Mouse (Mus musculus) brown adipose tissue, adult 24 weeks (tissue): ENCODE data around the gene Nmur1. TPM values are rescaled to one million over a fixed set of nuclear protein-coding genes. Genes with fewer than 3 reads are reported as not detected.
"Not testable (repeated sequence)": the region's sequence is repeated elsewhere in the genome, so short reads cannot be mapped to it uniquely, and the experiment has no call there.

Source experiments
- H3K27ac ChIP-seq: fragments of 200-500 bp; replicated peaks from 2 replicates; pipeline ENCODE4 v1.5.1; 2012; ENCODE audit warnings: low read depth, mild to moderate bottlenecking, low read length
- H3K4me1 ChIP-seq: fragments of 200-500 bp; 2 replicates; pipeline ENCODE4 v1.6.1; 2012; ENCODE audit warnings: low read length, mixed read lengths; ENCODE audit not compliant: control insufficient read depth, insufficient read depth, insufficient read length
- H3K4me3 ChIP-seq: fragments of 200-500 bp; 2 replicates; pipeline ENCODE4 v1.5.1; 2012; ENCODE audit warnings: low read depth, mild to moderate bottlenecking, low read length, moderate library complexity; ENCODE audit not compliant: insufficient read depth
- polyA plus RNA-seq: library from polyadenylated mRNA; stranded (reverse); fragments of >200 nt; gene quantifications from 2 replicates; pipeline ENCODE4 v1.2.4, GENCODE M21; 2012; ENCODE audit not compliant: missing spikeins, insufficient read depth, insufficient read length

Nmur1 gene
- not detected in 2 replicates for polyA plus RNA-seq

- Histone ChIP-seq H3K4me1 (peaks cover under 1% of the 10 kb centered on the region; the same call in 1 of the 2 replicates), H3K4me3 (no peak within 1 kb of the TSS), H3K27ac (no peak within 1 kb of the TSS)
Measured at GRCm38 (mm10) chr1:86426128-86426527, at the start of gene Nmur1, which contains the start of gene Tex44. TSS of gene Nmur1 (minus strand) at chr1:86426228. TSS of gene Tex44 (plus strand) at chr1:86426329.

DNA sequence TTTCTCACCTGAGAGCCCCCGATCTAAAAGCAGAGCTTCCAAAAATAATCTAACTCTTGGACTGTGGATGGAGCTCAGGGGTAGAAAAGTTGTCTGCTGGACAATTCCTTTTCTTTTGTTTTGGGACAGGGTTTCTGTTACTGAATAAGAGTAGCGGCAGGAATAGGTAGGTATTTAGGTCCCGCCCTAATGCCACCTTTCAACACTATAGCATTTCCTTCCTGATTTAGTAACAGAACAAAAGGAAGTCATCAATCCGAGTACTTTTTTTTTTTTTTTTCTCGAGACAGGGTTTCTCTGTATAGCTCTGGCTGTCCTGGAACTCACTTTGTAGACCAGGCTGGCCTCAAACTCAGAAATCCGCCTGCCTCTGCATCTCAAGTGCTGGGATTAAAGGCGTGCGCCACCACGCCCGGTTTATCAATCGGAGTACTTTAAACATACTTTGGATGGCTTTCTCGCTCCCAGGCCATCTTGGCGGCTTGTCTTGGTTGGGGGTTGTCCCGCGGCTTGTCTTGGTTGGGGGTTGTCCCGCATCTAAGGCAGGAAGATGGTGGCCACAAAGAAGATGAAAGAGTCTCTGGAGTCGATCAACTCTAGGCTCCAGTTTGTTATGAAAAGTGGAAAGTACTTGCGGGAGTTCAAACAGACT lies 47.2 kb upstream of the Nmur1 start:
- peak overlapping the region; percentile 100 for H3K27ac ChIP-seq
- no peak overlapping the region for H3K4me3 ChIP-seq
- H3K4me1 ChIP-seq: peaks cover 11% of the 10 kb centered on the region

GRCm38 (mm10) chr1:86472197-86472952 lies 46.3 kb upstream of the Nmur1 start:
- peaks cover 11% of the 10 kb centered on the region for H3K4me1 ChIP-seq
- H3K27ac ChIP-seq: peak overlapping the region; percentile 100
- peak overlapping the region; percentile 47 for H3K4me3 ChIP-seq

DNA sequence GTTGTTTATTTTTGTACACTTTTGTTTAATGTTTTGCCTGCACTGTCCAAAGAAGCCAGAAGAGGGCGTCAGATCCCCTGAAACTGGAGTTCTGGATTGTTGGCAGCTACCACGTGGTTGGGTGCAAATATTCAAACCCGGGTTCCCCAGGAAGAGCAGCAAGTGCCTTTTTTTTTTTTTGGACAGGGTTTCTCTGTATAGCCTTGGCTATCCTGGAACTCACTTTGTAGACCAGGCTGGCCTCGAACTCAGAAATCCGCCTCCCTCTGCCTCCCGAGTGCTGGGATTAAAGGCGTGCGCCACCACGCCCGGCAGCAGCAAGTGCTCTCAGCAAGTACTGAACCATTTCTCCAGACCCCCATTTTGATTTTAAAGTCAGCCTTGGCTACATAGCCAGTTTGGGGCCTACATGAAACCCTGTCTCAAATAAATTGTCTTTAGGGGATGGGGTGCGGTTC lies 45.5 kb upstream of the Nmur1 start:
- H3K4me1 ChIP-seq: peaks cover 11% of the 10 kb centered on the region
- peak overlapping the region; percentile 90 for H3K27ac ChIP-seq
- H3K4me3 ChIP-seq: not testable (repeated sequence)

DNA sequence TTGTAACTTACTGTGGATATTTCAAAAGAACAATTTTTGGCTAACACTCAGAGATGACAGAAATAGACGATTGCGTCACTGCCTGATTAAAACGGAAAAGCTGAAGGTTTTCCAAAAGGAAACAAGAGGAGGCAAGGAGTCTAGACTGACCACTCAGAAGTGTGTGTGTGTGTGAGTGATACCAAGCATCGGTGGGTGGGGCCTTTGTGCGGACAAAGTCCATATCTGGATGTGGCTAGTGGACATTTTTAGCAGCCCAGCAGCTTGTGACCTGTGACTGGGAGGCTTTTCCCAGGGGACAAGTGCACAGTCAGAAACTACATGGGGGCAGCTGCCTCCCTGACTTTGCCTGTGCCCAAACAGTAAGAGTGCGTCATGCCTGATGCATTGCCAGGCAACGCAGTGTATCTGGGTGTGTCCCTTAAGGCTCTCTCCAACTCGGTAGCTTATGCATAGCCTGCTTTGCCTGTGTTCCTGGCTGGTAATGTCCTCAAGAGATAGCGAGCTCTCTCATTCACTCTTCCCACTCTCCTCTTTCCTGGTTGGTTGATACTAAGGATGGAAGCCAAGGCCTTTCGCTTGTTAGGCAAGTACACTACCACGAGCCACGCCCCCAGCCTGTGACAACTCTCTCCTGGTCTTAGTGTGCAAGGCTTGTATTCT lies 44.6 kb upstream of the Nmur1 start:
- peak overlapping the region; percentile 7 for H3K4me3 ChIP-seq
- H3K27ac ChIP-seq: peak overlapping the region; percentile 90

GRCm38 (mm10) chr1:86469876-86470275 lies 43.8 kb upstream of the Nmur1 start:
- H3K27ac ChIP-seq: peak overlapping the region; percentile 97
- no peak overlapping the region for H3K4me3 ChIP-seq
- peaks cover 15% of the 10 kb centered on the region for H3K4me1 ChIP-seq

More for the DNA sequence above, 44.6 kb upstream of the Nmur1 start:
- H3K4me1 ChIP-seq: peaks cover 11% of the 10 kb centered on the region

DNA sequence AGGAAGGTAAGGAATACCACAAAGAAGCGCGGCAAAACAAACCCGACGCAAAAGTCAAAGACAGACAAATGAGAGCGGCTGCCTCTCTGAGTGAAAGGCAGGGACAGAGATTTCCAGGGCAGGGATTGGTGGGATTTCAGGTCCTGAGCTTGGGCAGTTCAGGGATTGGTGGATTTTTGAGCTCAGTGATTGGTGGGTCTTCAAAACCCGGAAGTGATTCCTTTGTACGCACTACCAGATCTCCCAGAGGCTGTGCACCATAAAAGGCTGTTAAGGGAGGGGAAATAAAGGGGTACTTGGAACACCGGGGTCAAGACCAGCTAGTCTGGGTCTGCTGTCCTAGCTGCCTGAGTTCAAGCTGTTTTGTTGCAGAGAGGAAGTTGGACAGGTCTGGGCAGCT lies 41.4 kb upstream of the Nmur1 start:
- H3K4me3 ChIP-seq: no peak overlapping the region

GRCm38 (mm10) chr1:86464875-86465224 lies 38.8 kb upstream of the Nmur1 start:
- Histone ChIP-seq H3K4me1 (peaks cover 10% of the 10 kb centered on the region), H3K4me3 (no peak overlapping the region), H3K27ac (peak overlapping the region; percentile 76)

More for the DNA sequence above, 41.4 kb upstream of the Nmur1 start:
- Histone ChIP-seq H3K27ac (no peak overlapping the region), H3K4me1 (peaks cover 19% of the 10 kb centered on the region)

- Histone ChIP-seq H3K4me1 (peaks cover 9% of the 10 kb centered on the region), H3K27ac (peak overlapping the region; percentile 76), H3K4me3 (no peak overlapping the region)
Measured at GRCm38 (mm10) chr1:86464223-86464874, 38.3 kb upstream of the Nmur1 start.

DNA sequence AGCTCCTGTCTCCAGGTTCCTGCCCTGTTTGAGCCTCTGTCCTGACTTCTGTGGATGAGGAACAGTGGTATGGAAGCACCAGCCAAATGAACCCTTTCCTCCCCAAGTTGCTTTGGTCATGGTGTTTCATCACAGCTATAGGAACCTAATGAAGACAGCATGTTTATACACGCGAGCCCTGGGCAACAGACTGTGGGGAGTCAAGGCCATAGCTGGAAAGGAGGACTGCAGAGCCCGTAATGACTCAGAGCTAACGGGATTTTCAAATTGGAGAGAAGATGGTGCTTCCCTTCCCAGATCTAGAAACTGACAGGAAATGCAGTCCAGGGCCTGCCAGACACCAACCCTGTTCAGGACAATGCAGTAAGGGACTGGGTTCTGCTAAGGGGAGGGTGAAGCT lies 33.3 kb upstream of the Nmur1 start:
- H3K4me3 ChIP-seq: no peak overlapping the region
- no peak overlapping the region for H3K27ac ChIP-seq
- H3K4me1 ChIP-seq: peaks cover 3% of the 10 kb centered on the region; the same call in 1 of the 2 replicates

DNA sequence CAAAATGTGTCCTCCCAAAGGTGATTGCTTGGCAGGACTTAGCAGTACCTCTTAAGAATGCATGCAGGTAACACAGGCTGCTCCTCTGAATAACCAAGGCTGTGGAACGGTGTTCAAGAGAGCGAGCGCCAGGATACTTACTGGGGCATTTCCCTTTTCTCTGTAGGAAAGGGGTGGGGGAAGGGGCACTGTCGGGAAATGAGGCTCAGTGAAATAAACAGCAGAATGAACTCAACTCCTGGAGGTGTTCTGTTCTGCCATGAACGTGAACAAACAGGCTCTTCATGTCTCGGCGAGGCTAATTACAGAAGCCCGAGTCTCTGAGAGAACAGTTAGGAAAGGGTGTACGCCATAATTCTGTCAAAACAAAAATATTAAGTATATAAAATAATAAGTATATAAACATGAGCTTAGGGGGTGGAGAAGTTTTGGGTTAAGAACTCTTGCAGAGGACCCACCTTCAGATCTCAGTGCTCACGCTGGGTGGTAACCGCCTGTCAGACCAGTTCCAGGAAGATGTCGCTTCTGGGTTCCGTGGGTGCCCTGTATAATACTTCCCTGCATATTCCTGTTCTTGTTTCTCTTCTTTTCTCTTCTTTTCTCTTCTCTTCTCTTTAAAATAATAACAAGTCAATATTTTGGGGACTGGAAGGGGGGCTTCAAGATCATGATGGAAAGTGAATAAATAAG lies 31.0 kb upstream of the Nmur1 start:
- H3K4me3 ChIP-seq: no peak overlapping the region
- H3K27ac ChIP-seq: no peak overlapping the region
- H3K4me1 ChIP-seq: no peaks in the 10 kb centered on the region

DNA sequence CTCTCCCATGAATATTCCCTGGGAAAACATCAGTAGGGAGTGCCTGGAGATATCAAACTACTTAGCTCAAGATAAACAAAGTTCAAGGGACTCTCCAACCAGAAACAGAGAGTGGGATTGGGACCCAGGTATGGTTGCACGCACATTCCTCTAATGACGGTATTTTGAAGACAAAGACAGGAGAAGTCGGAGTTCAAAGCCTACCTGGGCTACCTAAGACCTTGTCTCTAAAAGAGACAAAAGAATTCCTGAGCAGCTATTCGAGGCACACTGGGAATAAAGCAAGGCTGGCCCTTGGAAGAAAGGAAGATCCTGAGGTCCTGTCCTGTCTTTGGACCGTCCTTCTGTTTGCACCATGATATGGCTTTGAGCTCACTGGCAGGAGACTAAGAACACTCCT lies 26.7 kb upstream of the Nmur1 start:
- H3K27ac ChIP-seq: no peak overlapping the region
- no peak overlapping the region for H3K4me3 ChIP-seq
- peaks cover 8% of the 10 kb centered on the region for H3K4me1 ChIP-seq

DNA sequence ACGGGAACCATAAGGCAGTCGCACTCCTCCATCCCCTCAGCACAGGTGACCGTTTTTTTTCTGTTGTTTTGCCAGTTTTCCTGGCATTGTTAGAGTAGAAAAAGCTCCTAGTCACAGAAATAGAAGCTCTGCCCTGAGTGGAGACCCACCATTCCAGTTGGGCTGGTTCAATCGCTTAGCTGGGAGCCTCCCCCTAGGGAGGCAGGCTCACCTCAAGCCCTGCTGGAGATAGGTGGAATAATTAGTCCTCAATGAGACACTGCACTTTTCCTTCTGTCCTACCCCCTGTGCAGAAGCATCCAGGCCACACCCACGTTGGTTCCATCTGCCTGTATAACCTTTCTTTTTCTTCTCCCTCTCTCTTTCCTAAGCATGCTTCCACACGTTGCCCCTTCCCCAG lies 23.9 kb upstream of the Nmur1 start:
- Histone ChIP-seq H3K4me3 (no peak overlapping the region), H3K4me1 (peaks cover 11% of the 10 kb centered on the region), H3K27ac (no peak overlapping the region)

- peak overlapping the region; percentile 86 for H3K27ac ChIP-seq
- no peak overlapping the region for H3K4me3 ChIP-seq
- H3K4me1 ChIP-seq: peaks cover 20% of the 10 kb centered on the region
Measured at GRCm38 (mm10) chr1:86448272-86448671, 22.2 kb upstream of the Nmur1 start.
